Mouse (Mus musculus) midbrain, embryonic 15.5 days (tissue): ENCODE results near the gene Pou2f3. TPM values are rescaled to one million over a fixed set of nuclear protein-coding genes. Genes with fewer than 3 reads are reported as not detected.

Experiments
- ATAC-seq: fragments of 200-750 bp; cut with Nextera tagmentation; replicated peaks from 2 replicates; pipeline ENCODE4 v1.8.0; 2017; ENCODE audit warnings: moderate TSS enrichment
- H3K27ac ChIP-seq: fragments of 300-500 bp; sonication (generic); 2 replicates; pipeline ENCODE4 v1.5.1; 2015; ENCODE audit warnings: mild to moderate bottlenecking, inconsistent platforms
- H3K27me3 ChIP-seq: fragments of 300-500 bp; sonication (generic); replicated peaks from 2 replicates; pipeline ENCODE4 v1.6.1; 2015; ENCODE audit warnings: inconsistent platforms
- H3K36me3 ChIP-seq: fragments of 300-500 bp; sonication (generic); replicated peaks from 2 replicates; pipeline ENCODE4 v1.6.1; 2015; ENCODE audit warnings: inconsistent platforms
- H3K4me1 ChIP-seq: fragments of 300-500 bp; sonication (generic); 2 replicates; pipeline ENCODE4 v1.6.1; 2015; ENCODE audit warnings: inconsistent platforms
- H3K4me2 ChIP-seq: fragments of 300-500 bp; sonication (generic); 2 replicates; pipeline ENCODE4 v1.6.1; 2015; ENCODE audit warnings: inconsistent platforms, mild to moderate bottlenecking, moderate library complexity
- H3K4me3 ChIP-seq: fragments of 300-500 bp; sonication (generic); 2 replicates; pipeline ENCODE4 v1.5.1; 2015; ENCODE audit warnings: mild to moderate bottlenecking, inconsistent platforms
- H3K9ac ChIP-seq: fragments of 300-500 bp; sonication (generic); 2 replicates; pipeline ENCODE4 v1.6.1; 2015; ENCODE audit warnings: mild to moderate bottlenecking, inconsistent platforms
- H3K9me3 ChIP-seq: fragments of 300-500 bp; sonication (generic); 2 replicates; pipeline ENCODE4 v1.6.1; 2016; ENCODE audit warnings: inconsistent platforms
- WGBS: fragments of 180-500 bp; shearing (Covaris S2); methylation state at CpG from one replicate; pipeline ENCODE4 v1.1.7; 2015; ENCODE audit warnings: mixed read lengths; 5-methylcytosine and 5-hydroxymethylcytosine counted together
- polyA plus RNA-seq: library from polyadenylated mRNA; unstranded; fragments of >200 nt; fragmentation: Nextera tagmentation; extraction: Ambion mirVana; gene quantifications from 2 replicates; pipeline ENCODE4 v1.2.1, GENCODE M21; 2015

Gene Pou2f3
- polyA plus RNA-seq, 1 experiment from 2014 or later = 0.14 TPM

DNA sequence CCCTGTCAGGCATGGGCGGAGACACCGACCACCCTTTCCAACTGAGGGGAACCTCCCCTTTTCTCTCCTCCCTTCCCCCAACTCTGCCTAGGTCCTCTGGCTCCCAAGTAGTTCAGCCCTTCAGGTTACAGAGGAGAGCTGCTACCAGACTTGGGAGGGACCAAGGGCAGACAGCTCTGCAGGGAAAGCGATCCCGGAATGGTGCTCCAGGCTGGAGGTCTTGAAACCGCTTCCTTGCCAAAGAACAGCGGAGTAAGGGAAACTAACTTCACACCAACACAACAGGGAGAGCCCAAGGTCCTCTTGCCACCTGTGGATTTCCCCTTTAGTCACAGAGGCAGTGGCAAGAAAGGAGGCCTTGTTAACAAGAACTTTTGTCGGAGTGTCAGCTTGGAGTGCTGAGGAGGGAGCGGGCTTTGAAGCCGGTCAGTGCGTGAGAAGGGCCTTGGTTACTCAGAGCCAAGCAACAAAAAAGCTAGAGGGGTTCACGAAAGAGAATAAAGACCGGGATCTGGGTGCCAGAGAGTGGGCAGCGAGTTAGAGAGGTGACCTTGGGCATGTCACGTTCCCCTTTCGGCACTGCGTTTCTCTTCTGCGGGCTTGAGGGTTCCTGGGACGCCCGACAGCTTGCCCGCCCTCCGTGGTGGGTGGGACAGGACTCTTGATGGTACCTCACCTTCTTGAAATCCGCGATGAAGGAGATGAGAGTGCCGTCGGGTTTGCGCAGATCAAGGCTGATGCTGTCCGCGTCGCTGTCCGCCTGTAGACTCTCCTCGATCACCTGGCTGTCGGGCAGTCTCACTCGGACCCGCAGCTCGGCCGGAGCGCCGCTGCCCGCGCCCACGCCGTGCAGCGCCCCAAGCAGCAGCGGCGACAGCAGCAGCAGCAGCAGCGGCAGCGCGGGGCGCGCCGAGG lies 28.7 kb upstream of the Pou2f3 start:
- Histone ChIP-seq H3K4me1 (peaks cover 20% of the 10 kb centered on the region), H3K9me3 (no peaks in the 10 kb centered on the region), H3K4me2 (peak overlapping the region; percentile 83), H3K27me3 (peaks cover 30% of the 10 kb centered on the region), H3K4me3 (peak overlapping the region; percentile 48), H3K27ac (no peak overlapping the region), H3K36me3 (no peaks in the 10 kb centered on the region), H3K9ac (no peak overlapping the region)
- 0 out of 2 replicates have a peak, but pooled peaks have one; percentile 4 for ATAC-seq
- 1% methylated on average over 51 of the region's 51 CpGs for WGBS

DNA sequence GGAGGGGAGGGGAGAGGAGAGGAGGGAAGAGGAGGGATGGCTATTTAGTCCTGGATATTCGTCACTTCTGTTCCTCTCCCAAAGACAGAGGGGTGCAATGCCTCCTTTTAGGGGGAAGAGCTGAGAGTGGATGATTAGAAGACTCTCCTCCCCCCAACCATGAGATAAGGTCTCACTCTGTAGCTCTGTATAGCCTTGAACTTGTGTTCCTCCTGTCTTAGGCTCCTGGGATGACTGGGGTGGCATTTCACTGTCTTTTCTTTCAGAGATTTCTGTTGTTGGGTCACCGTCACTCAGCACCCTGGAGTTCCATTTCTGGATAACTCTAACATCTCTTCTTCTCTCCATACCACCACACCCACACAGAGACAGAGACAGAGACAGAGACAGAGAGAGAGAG lies 28.0 kb upstream of the Pou2f3 start:
- Histone ChIP-seq H3K4me1 (peaks cover 20% of the 10 kb centered on the region), H3K27me3 (peaks cover 30% of the 10 kb centered on the region), H3K36me3 (no peaks in the 10 kb centered on the region), H3K4me3 (no peak overlapping the region), H3K4me2 (no peak overlapping the region), H3K27ac (no peak overlapping the region), H3K9me3 (no peaks in the 10 kb centered on the region), H3K9ac (no peak overlapping the region)
- WGBS = 66% methylated on average over 2 of the region's 2 CpGs
- ATAC-seq = no peak

DNA sequence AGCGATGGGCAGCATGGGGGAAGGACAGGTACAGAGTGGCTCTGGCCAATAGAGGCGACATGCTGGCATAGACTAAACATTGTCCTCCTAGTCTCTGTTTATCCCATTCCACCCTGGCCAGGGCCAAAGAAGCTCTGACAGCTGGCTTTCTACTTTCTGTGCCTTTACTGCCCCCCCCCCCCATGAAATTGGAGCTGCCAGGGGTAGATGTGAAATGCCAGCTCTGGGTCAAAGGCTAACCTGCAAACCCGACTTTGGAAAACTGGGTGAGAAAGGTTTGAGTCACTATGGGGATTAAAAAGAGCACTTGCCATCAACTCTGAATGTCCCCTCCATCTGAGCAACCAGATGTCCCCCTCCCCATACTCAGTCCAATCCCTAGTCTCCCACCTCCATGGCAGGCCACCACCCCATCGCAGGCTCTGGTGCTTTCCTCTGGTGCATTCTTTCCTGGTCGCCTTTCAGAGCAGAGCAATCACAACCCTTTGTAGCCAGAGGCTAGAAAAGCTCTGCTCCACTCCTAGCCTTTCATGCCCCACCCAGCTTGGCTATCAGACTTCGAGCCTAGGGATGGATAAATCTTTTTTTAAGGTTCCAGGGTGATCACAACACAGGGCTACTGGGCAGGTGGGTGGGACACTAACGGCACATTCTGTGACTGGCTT lies 27.1 kb upstream of the Pou2f3 start:
- Histone ChIP-seq H3K4me1 (peaks cover 20% of the 10 kb centered on the region), H3K27me3 (peaks cover 30% of the 10 kb centered on the region), H3K9me3 (no peaks in the 10 kb centered on the region), H3K36me3 (no peaks in the 10 kb centered on the region), H3K27ac (no peak overlapping the region), H3K4me2 (no peak overlapping the region), H3K9ac (no peak overlapping the region), H3K4me3 (no peak overlapping the region)
- WGBS = 54% methylated on average over 7 of the region's 7 CpGs
- ATAC-seq = no peak

- H3K4me2 ChIP-seq = no peak overlapping the region
- H3K36me3 ChIP-seq = no peaks in the 10 kb centered on the region
- H3K4me3 ChIP-seq = no peak overlapping the region
- no peak overlapping the region for H3K27ac ChIP-seq
- H3K9ac ChIP-seq = no peak overlapping the region
- WGBS = 91% methylated on average over 7 of the region's 7 CpGs
- peaks cover 30% of the 10 kb centered on the region for H3K27me3 ChIP-seq
- peaks cover 20% of the 10 kb centered on the region for H3K4me1 ChIP-seq
- no peaks in the 10 kb centered on the region for H3K9me3 ChIP-seq
- no peak for ATAC-seq
Observed at GRCm38 (mm10) chr9:43236576-43236975, 26.4 kb upstream of the Pou2f3 start.

DNA sequence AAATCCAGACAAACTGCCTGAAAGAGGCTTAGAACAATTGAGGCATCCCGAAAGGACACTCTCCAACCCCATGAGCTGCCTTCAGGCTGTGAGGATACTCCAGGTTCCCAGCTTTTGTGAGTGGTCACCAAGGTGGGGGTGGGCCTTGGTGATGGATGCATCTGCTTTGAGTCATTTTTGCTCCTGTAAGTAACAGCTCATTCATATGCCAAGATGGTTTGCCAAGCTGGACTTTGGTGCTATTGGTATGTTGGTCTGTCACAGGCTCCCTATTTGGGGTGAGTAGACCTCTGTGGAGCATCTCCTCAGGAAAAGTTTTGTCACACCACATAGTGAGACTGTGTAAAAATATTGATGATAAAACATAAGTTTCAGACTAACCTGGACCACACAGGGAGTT lies 25.9 kb upstream of the Pou2f3 start:
- H3K27me3 ChIP-seq = peaks cover 30% of the 10 kb centered on the region
- no peaks in the 10 kb centered on the region for H3K36me3 ChIP-seq
- H3K9ac ChIP-seq = no peak overlapping the region
- peaks cover 20% of the 10 kb centered on the region for H3K4me1 ChIP-seq
- H3K4me3 ChIP-seq = no peak overlapping the region
- H3K9me3 ChIP-seq = no peaks in the 10 kb centered on the region
- WGBS = 89% methylated on average over 1 of the region's 1 CpGs
- no peak overlapping the region for H3K4me2 ChIP-seq
- no peak for ATAC-seq
- no peak overlapping the region for H3K27ac ChIP-seq

DNA sequence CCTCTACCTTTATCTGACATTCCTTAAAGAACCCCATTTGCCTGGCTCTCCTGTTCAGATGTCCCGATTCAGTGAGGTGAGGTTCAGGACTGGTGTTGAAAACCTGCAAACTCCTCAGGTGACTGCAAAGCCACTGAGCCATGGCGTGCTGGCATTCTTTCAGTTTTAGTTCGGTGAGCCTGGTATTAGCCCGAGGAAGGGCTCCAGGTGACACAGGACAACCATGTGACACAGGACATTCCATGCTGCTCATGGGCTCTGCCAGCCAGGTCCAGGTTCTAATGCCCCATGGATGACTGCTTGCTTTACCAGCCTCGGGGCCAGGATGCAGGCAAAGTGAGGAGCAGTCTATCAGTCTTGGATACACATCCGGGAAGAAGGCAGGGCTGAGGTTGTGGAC lies 25.2 kb upstream of the Pou2f3 start:
- Histone ChIP-seq H3K36me3 (no peaks in the 10 kb centered on the region), H3K9me3 (no peaks in the 10 kb centered on the region), H3K4me1 (peaks cover 18% of the 10 kb centered on the region), H3K9ac (no peak overlapping the region), H3K27ac (no peak overlapping the region), H3K27me3 (peaks cover 27% of the 10 kb centered on the region), H3K4me3 (no peak overlapping the region), H3K4me2 (no peak overlapping the region)
- ATAC-seq = no peak
- WGBS = 83% methylated on average over 6 of the region's 6 CpGs

DNA sequence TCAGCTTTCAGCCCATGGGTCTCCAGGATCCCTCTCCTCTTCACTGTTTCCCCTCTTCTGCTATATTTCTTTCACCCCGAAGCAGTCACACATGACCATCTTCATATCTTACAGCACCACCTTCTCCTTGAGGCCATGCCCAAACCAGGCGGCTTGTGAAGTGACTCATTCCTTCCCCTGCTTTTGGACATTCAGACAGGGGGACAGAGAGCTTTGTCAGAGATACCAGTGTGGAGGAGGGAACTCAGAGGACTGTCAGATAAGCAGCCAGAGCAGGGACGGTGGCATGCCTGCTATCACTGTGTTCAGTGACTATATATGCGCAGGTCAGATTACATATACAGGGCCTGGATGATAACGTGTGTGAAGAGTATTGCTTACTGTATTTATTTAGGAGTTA lies 24.3 kb upstream of the Pou2f3 start:
- no peaks in the 10 kb centered on the region for H3K36me3 ChIP-seq
- H3K9ac ChIP-seq = no peak overlapping the region
- WGBS = 87% methylated on average over 5 of the region's 5 CpGs
- peaks cover 22% of the 10 kb centered on the region for H3K27me3 ChIP-seq
- H3K27ac ChIP-seq = no peak overlapping the region
- no peaks in the 10 kb centered on the region for H3K9me3 ChIP-seq
- ATAC-seq = no peak
- H3K4me3 ChIP-seq = no peak overlapping the region
- no peak overlapping the region for H3K4me2 ChIP-seq
- peaks cover 9% of the 10 kb centered on the region for H3K4me1 ChIP-seq

GRCm38 (mm10) chr9:43233515-43233914 lies 23.3 kb upstream of the Pou2f3 start:
- no peak overlapping the region for H3K27ac ChIP-seq
- H3K4me3 ChIP-seq = no peak overlapping the region
- H3K9ac ChIP-seq = no peak overlapping the region
- H3K4me2 ChIP-seq = no peak overlapping the region
- WGBS = 97% methylated on average over 1 of the region's 1 CpGs
- H3K4me1 ChIP-seq = no peaks in the 10 kb centered on the region
- peaks cover 13% of the 10 kb centered on the region for H3K27me3 ChIP-seq
- ATAC-seq = no peak
- H3K9me3 ChIP-seq = no peaks in the 10 kb centered on the region
- H3K36me3 ChIP-seq = no peaks in the 10 kb centered on the region

DNA sequence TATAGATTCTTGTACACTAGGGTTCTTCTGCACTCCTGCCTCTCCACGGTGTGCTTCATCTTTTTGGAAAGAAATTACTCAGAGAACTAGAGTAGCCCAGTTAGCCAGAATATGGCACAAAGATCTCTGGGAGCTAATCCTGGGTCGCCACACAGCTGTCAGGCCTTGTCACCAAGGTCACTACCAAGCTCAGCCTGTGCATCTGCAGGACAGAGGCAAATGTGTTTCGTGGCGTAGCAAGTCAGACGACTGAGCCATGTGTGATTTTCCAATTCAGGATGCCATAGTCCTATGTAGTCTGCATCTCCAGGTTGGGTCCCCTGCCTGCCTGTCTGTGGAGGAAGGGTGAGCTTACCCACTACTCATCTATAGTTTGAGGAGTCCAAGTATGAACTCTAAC lies 22.9 kb upstream of the Pou2f3 start:
- H3K27me3 ChIP-seq = peaks cover 8% of the 10 kb centered on the region
- H3K9me3 ChIP-seq = no peaks in the 10 kb centered on the region
- no peak overlapping the region for H3K4me3 ChIP-seq
- no peak overlapping the region for H3K27ac ChIP-seq
- H3K4me2 ChIP-seq = no peak overlapping the region
- H3K9ac ChIP-seq = no peak overlapping the region
- 69% methylated on average over 5 of the region's 5 CpGs for WGBS
- ATAC-seq = no peak
- no peaks in the 10 kb centered on the region for H3K4me1 ChIP-seq
- H3K36me3 ChIP-seq = no peaks in the 10 kb centered on the region

- ATAC-seq = no peak
- no peaks in the 10 kb centered on the region for H3K9me3 ChIP-seq
- no peaks in the 10 kb centered on the region for H3K4me1 ChIP-seq
- H3K27ac ChIP-seq = no peak overlapping the region
- WGBS = 15% methylated on average over 5 of the region's 5 CpGs
- peaks cover under 1% of the 10 kb centered on the region; the same call in 1 of the 2 replicates for H3K27me3 ChIP-seq
- no peak overlapping the region for H3K9ac ChIP-seq
- no peak overlapping the region for H3K4me3 ChIP-seq
- no peaks in the 10 kb centered on the region for H3K36me3 ChIP-seq
- H3K4me2 ChIP-seq = no peak overlapping the region
Observed at GRCm38 (mm10) chr9:43232286-43232685, 22.1 kb upstream of the Pou2f3 start.

DNA sequence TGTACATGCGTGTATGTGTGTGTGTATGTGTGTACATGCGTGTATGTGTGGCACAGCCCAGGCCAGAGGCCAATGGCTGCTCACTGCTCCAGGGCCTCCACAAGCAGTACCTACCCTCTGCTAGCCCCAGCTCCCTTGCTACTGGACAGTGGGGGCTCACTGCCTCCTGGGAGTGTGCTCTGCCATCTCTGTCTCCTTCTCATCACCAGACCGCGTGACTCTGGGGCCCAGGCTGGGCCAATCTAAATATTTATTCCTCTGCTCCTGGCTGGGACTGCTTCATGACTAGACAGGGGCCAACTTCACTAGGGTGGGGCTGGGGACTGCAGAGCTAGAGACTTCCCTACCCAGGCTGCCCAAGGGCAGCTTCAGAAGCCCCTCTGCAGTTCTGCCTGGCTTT lies 21.6 kb upstream of the Pou2f3 start:
- Histone ChIP-seq H3K27ac (no peak overlapping the region), H3K4me2 (no peak overlapping the region), H3K27me3 (no peaks in the 10 kb centered on the region; the same call in 1 of the 2 replicates), H3K9ac (no peak overlapping the region), H3K4me1 (no peaks in the 10 kb centered on the region), H3K4me3 (no peak overlapping the region), H3K9me3 (no peaks in the 10 kb centered on the region), H3K36me3 (no peaks in the 10 kb centered on the region)
- WGBS = 65% methylated on average over 4 of the region's 4 CpGs
- 0 out of 2 replicates have a peak, but pooled peaks have one; percentile 37 for ATAC-seq

DNA sequence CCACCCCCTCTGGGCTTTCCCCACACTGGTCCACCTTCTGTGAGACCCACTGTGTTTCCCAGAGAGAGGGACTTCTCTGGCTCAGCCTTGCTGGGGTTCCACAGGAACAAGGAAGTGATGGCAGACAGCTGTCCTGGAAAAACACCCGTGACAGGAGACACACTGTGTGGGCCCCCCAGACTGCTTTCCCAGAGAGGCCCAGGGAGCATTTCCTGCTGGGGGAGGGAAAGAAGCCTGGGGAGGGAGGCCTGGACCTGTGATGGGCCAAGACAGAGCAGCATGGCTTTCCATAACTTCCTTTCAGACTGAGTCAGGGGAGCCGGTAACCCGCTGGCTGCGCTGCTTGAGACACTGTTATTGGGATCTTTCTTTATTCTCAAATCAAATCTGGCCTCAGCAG lies 20.7 kb upstream of the Pou2f3 start:
- Histone ChIP-seq H3K4me1 (no peaks in the 10 kb centered on the region), H3K27me3 (no peaks in the 10 kb centered on the region), H3K9ac (no peak overlapping the region), H3K4me3 (no peak overlapping the region), H3K9me3 (no peaks in the 10 kb centered on the region), H3K36me3 (no peaks in the 10 kb centered on the region), H3K27ac (no peak overlapping the region), H3K4me2 (no peak overlapping the region)
- no peak for ATAC-seq
- WGBS = 68% methylated on average over 4 of the region's 4 CpGs
